Mouse (Mus musculus): Measurements from ENCODE around the gene Nacc2.

Nacc2 gene

DNA sequence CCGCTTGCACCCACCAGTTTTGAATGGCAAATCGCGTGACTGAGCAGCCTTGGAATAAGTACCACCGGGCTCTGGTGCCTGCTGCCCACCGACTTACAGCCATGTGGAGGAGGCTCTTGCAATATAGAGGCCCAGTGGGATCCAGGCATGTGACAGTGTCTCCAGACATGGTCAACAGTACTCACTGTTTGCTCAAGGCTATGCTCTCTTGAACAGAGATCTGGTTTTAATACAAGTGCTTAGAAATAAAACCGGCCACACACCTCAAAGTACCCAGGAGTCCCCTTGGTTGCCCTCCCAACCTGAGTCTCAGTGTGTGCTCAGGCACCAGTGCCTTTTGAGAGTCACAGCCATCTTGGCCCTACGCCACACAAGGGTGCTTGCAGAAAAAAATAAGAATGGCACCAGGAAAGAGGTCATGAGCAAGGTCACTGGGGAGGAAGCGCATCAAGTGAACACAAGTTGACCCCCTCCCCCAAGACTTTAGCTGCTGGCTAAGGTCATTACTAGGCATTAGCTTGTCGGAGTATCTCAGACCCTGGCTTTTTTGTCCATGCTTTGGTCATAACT is at the start of gene Nacc2:
Gene Nacc2, minus strand, starts transcription at position 142 of the 570 bp plus-strand sequence.
- WGBS = 32% methylated on average over 9 of the region's 9 CpGs

GRCm38 (mm10) chr2:26172166-26172565 is 49.1 kb upstream of the Nacc2 start:
- WGBS = 83% methylated on average over 2 of the region's 2 CpGs

GRCm38 (mm10) chr2:26170376-26170775 is 47.4 kb upstream of the Nacc2 start:
- WGBS = 45% methylated on average over 2 of the region's 2 CpGs

DNA sequence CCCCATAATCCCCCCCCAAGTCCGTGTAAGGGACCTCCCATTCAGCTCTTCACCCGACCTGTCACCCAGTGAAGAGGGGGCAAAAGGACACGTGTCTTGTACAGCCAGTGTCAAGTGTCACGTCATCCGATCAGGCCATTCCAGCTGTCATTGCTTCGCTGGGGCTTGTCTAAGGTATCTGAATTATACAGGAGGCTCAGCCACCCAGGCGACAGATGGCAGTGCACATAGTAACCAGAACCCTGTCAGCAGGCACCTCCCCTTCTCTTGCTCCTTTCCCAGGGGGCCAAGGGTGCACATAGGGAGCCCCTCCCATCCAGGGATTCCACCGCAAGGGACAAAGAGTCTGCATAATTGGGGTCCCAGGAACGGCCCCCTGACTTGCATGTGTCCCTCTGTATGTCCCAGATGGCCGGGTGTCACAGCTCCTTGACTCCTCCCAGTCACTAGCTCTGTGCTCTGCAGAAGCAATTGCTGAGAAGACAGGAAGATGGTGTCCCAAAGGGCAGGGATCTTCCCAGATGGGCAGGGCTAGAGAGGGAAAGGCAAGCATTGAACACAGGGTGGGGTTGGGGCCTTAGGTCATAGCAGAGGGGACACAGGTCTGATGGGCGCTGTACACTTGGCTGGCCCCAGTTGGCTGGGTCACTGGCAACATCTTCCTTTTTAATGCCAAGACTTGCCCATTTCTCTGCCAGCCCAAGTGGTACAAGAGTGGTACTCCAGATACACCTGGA is 46.0 kb upstream of the Nacc2 start:
- WGBS = 58% methylated on average over 11 of the region's 11 CpGs

DNA sequence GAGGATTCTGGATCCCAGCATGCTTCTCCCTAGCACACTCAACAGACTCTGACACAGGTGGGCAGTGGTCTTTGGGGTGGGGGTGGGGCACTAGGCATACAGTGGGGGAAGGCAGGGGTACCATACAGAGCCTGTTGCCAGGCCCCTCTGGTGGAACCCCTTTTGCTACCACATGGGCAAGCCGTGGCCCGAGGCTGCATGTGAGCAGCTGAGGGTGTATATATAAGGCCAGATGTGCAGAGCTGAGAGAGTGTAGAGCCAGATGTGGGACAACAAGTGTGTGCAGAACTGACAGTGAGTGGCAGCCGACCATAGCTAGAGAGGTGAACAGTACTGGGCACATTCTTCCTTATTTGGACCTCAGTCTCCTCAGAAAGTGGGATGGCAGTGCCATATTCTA is 43.9 kb upstream of the Nacc2 start:
- 79% methylated on average over 3 of the region's 3 CpGs for WGBS

- WGBS = 87% methylated on average over 9 of the region's 9 CpGs
Measured at GRCm38 (mm10) chr2:26158064-26158463, 35.0 kb upstream of the Nacc2 start.

DNA sequence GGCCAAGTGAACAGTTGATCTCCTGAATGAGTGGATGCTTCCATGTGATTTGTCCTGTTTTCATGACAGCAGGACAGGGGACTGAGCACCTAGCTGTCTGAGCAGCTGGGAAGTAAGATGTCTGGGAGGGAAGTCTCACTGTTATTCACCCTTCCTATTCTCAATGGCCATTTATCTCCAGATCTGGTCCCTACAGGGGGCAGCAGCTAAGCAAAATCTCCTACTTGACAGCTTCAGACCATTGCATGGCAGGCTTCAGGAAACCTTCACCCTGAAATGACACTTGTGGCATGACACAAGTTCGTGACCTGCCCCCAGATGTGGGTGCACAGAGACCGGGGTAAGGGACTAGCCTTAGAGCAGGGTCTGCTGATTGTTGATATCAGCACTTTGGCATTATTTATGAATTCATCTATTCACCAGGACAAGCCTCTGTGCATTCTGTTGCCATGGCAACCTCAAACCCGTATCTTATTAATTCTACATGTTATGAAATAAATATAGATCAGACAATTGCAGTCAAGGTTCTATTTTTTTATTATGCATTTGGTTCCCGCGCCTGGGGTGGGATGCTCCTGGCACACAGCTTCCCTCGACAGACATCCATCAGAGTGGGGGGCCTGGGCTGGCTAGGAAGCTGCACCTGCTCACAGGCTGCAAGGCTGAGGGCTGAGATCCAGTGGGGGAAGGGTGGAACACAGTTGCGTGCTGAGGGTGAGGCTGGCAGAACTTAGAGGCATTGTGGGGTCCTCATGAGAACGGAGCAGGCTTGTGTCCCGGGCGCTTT is 33.4 kb upstream of the Nacc2 start:
- WGBS = 46% methylated on average over 10 of the region's 10 CpGs

DNA sequence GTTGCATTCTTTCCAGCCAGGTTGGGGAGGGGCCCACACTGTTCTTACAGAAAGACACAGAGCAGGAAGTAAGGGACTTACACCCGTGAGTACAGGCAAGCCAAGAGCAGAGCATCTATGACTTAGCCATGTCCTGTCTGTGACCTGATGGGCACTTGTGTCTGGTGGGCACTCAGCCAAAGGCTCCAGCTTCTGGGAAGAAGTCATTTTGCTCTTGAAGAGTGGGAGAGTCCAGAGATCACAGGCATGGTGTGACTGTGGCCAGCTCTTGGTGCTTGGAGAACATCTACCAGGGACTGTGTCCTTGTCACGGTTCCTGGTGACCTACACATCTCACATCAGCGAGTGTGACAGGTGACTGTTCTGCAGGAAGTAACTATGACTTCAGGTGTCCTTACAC is 32.7 kb upstream of the Nacc2 start:
- WGBS = 87% methylated on average over 3 of the region's 3 CpGs

DNA sequence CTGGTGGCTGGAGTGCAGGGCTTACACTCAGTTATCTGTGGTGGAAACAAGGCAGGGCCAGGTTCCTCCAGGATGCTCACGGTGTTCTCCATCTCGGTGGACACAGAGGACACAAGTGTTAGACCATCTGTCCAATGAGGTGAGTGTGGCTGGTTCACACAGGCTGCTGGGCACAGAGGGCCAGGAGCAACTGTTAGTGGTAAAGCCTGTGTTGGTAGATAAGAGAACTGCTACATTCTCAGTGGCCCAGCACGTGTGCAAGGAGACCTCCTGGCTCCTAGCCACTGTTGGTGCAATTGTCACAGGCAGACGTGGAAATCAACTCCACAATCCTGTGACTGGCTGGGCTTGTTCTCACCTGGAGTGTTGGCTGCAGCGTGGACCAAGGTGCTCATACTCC is 31.6 kb upstream of the Nacc2 start:
- 62% methylated on average over 5 of the region's 5 CpGs for WGBS

DNA sequence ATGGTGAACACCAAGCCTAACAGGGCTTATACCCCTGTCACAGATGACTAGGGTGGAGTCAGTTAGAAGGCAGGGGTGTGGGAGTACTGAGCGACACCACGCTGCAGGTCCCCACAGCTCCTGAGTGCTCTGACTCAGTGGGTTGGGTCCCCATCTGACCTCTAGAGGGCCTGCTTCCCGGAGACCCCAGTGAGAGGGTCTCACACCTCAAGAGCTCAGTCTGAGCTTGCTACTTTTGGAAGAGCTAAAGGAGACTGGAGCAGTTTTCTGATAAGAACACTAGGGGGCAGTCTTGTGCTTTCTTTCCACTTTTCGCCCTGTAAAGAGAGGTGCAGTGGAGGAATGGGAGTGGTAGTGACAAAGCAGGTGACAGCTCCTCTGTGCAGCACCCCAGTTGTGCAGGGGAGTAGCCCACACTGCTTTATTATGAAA is 30.9 kb upstream of the Nacc2 start:
- WGBS = 7% methylated on average over 4 of the region's 4 CpGs

DNA sequence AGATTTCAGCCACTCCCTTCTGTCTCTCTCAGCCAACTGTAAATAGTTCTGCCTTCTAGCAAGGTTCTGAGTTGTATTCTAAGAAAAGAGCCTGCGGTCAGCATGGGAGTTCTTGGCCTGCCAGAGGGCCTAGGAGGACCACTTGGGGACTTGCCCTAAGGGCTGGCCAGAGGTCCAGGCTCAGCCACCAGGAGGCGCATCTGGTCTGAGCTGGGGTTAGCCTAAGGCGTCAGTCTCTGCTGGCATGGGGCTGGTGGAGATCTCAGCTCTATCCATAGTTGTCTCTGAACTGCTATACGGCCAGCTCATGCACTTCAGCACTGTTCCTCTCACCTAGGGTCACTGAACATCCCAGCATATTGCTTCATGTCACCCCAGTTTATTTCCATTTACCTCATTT is 30.3 kb upstream of the Nacc2 start:
- WGBS = 41% methylated on average over 4 of the region's 4 CpGs

- 75% methylated on average over 7 of the region's 7 CpGs for WGBS
Measured at GRCm38 (mm10) chr2:26147706-26148370, 24.8 kb upstream of the Nacc2 start.

DNA sequence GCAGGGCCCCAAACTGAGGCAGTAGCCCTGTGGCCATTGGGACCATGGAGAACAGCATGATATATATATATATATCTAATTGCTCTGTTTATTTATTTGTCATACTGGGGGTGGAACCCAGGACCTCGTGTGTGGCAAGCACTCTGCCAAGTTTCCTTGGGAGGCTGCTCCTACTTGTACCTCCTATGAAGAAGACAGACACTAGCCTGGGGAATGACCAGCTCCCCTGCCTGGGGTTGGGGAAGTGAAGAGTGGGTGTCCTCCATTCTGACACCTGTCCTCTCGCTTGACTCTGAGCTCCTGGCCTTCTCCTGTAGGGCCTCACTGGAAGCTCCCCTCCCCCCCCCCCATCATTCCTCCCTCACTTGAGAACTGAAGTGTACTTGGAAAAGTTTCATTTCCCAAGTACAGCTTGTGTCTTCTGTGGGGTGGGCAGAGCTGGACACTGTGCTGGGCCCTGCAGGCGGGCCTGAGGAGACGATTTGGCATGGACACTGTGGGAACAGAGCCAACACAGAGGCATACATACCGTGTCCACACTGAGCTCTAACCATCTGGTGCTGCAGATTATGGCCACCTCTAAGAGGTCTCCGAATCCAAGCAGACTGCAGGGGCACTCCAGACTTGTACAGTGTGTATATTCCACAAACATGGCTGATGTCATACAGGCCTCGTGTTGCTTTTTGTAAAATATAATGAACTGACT is 23.5 kb upstream of the Nacc2 start:
- 46% methylated on average over 7 of the region's 7 CpGs for WGBS

- 97% methylated on average over 4 of the region's 4 CpGs for WGBS
Measured at GRCm38 (mm10) chr2:26145113-26145512, 22.1 kb upstream of the Nacc2 start.

DNA sequence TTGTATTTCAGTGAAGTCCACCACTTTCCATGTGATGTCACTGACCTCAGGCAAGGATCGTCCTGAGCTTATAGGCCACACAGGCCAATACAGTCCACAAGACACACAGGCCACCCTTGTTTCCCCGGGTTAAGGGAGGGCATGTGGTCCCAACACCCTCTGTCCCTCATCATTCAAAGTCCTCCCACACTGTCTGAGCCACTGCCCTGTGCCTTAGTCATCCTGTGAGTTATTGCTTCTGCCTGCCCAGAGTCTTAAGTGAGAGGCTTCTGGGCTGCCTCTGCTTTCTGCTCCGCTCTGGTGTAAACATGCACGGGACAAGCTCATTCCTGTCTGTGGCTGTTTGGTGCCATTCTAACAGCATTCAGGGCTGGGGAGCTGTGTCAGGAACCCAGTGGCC is 21.3 kb upstream of the Nacc2 start:
- WGBS = 74% methylated on average over 4 of the region's 4 CpGs

DNA sequence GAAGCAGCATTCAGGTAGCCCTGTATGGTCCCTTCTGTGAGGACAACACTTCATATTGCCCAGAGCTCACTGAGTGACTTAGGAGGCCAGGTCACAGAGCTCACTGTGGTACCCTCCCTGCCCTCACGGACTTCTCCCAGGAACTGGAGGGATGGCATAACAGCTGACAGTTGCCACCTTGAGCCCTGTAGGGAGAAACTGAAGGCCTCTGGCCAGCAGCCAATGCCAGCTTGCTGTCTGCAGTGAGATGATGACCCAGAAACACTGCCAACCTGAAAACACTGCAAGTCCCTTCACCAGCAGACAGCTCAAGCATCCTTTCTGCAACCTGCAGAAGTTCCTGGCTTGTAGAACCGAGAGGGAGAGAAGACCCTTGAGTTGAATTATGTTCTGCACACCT is 20.5 kb upstream of the Nacc2 start:
- WGBS = 88% methylated on average over 2 of the region's 2 CpGs

DNA sequence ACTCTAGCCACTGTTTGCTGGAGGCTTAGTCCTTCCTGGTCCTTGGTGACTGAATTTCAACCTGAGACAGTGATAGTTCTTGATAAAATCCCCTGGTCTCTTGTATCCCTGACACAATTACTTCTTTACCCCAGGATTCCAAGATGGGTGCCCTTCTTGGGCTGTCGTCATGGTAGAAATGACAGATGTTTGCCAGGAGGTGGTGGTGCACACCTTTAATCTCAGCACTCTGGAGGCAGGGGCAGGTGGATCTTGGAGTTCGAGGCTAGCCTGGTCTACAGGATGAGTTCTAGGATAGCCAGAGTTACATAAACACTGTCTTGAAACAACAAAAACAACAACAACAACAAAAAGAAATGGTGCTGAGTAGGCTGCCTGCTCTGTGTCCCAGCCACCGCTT is 20.0 kb upstream of the Nacc2 start:
- WGBS = 92% methylated on average over 3 of the region's 3 CpGs

- 63% methylated on average over 12 of the region's 12 CpGs for WGBS
Measured at GRCm38 (mm10) chr2:26141893-26142635, 19.0 kb upstream of the Nacc2 start.

DNA sequence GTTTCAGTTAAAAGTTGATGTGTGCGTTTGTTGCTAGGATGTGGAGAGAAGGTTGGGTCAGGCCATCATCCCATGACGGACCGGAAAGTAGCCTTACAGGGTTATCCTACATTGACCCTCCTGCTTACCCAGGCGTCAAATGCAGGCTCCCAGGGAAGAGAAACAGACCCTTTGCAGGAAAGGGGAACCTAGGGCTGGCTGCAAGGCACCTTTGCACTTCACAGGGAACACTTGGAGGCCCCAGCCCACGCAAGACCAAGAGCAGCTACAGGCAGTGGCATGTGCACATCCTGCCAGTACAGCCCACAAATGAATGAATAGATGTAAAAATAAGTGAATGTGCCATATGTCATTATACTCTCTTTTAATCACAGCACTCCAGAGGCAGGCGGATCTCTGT is 17.9 kb upstream of the Nacc2 start:
- 11% methylated on average over 6 of the region's 6 CpGs for WGBS

DNA sequence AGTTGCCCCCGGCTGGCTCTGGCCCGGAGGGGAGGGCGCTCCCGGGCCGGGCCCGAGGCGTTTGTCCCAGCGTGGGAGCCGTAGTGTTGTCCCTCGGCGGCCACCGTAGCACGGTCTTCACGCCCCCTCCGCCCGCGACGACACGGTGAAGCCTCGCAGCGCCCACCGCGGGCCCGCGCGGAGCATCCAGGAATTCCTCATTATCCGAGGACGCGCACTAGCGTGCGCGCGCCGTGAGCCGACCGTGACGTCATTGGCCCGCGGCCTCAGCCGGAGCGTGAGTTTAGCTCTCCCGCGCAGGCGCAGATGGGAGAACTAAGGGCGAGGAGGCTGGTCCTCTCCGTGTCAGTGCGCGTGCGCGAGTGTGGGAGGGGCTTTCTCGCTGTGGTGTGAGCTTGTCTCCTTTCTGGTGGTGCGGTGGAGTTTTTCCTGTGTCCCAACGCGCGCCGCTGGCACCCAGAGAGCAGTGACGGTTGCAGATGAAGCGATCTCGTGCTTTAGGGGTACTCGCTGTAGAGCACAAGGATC is 17.3 kb upstream of the Nacc2 start:
- under 1% methylated on average over 60 of the region's 60 CpGs for WGBS
